Mouse (Mus musculus) megakaryocyte, embryonic 14.5 days (primary cell): ENCODE data around the gene Zbtb21.

Source experiments
- FLI1 ChIP-seq: IDR thresholded peaks from 2 replicates; pipeline ENCODE4 v1.6.1; 2012; ENCODE audit warnings: low read length, inconsistent platforms, mixed read lengths
- GATA1 ChIP-seq: IDR thresholded peaks from 3 replicates; pipeline ENCODE4 v1.6.1; 2012; ENCODE audit warnings: mixed read lengths, low read length, inconsistent platforms, borderline replicate concordance

- TF ChIP-seq GATA1 (no peak), FLI1 (no peak)
These were observed 64.9 kb downstream of the Zbtb21 start for GRCm38 (mm10) chr16:97897346-97898024.
